In the genomic region with DNA sequence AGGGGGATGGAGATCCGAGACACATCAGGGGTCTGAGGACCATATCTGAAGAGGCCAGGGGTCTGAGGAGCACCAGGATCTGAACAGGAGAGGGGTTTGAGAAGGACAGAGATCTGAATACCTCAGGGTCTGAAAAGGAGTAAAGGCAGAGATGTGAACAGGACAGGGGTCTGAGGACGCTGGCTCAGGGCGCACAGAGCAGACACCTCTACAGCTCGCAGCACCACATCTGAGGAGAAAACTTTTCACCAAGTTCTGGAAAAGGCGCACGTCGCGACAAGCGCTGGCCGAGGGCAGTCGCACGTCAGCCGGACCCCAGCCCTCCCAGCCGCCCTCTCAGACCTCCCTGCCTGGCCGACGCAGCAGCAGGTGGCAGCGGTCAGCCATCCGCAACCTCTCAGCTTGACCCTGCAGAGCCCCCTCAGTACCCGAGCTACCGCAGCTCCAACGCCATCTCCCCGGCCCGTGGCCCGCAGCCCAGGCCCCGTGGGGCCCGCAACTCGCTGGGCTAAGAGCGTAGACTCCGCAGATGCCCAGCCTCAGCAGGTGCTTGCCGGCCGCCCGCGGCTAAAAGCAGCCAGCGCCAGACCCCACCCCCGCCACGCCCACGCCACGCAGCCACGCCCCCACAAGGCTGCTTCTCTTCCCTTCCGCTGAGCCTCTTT, we compare ENCODE assay signal across 7 mouse cellular contexts. TPM values are rescaled to one million over a fixed set of nuclear protein-coding genes. Genes with fewer than 3 reads are reported as not detected.
DNase-seq lines count a peak whose midpoint lies in the region; ATAC-seq and TF ChIP-seq lines count a peak whose summit lies in the region.

No protein-coding gene starts in this region.

- peak overlapping the region; percentile 71 for H3K4me3 ChIP-seq in lung, postnatal 0 days (ENCODE audit: low read depth, low read length)
- H3K4me3 ChIP-seq in forebrain, embryonic 11.5 days (ENCODE audit: low read depth, low read length) = peak overlapping the region; percentile 64
- peak overlapping the region; percentile 69 for H3K4me3 ChIP-seq in limb, embryonic 12.5 days (replicated peaks)
- peak overlapping the region; percentile 65 for H3K4me3 ChIP-seq in stomach, embryonic 14.5 days (ENCODE audit: low read depth, low read length)

- H3K4me1 ChIP-seq in lung, postnatal 0 days (ENCODE audit: insufficient read depth, low read depth, low read length) = peaks cover 7% of the 10 kb centered on the region; the same call in 1 of the 2 replicates
- H3K4me1 ChIP-seq in forebrain, embryonic 11.5 days (replicated peaks; ENCODE audit: control insufficient read depth, insufficient read depth, low read length) = peaks cover 5% of the 10 kb centered on the region; the same call in 1 of the 2 replicates
- peaks cover 19% of the 10 kb centered on the region for H3K4me1 ChIP-seq in limb, embryonic 12.5 days (replicated peaks)
- peaks cover 9% of the 10 kb centered on the region; the same call in 1 of the 2 replicates for H3K4me1 ChIP-seq in stomach, embryonic 14.5 days (ENCODE audit: control insufficient read depth, insufficient read depth, low read length)

- no peak for DNase-seq in lung, postnatal 0 days (ENCODE audit: low spot score)
- DNase-seq in lung, postnatal 10 days = no peak
- no peak for DNase-seq in forebrain, embryonic 11.5 days (ENCODE audit: low spot score)
- DNase-seq in left cerebral cortex, postnatal 36 days (ENCODE audit: low spot score in 2 of 2) = no peak
- DNase-seq in spleen, postnatal 36 days (ENCODE audit: low spot score in 2 of 2) = no peak

- no peaks in the 10 kb centered on the region for H3K27me3 ChIP-seq in lung, postnatal 0 days (replicated peaks; ENCODE audit: insufficient read depth, low read length)
- H3K27me3 ChIP-seq in forebrain, embryonic 11.5 days (ENCODE audit: control insufficient read depth, insufficient read depth, low read length) = no peaks in the 10 kb centered on the region
- H3K27me3 ChIP-seq in limb, embryonic 12.5 days = peaks cover 3% of the 10 kb centered on the region
- H3K27me3 ChIP-seq in stomach, embryonic 14.5 days (ENCODE audit: control insufficient read depth, insufficient read depth, low read length) = no peaks in the 10 kb centered on the region

- TF ChIP-seq EP300 in lung, postnatal 0 days (IDR thresholded peaks at IDR 0.05) = 0 out of 2 replicates have a peak, but pooled peaks have one; percentile 21

- intact Hi-C loops in left cerebral cortex, postnatal 36 days (cut with DNase I) = loop anchor here (5.0 to 10.0 kb wide), 3 partner anchors 99 to 163 kb away; partner anchors contain the start of genes Bloc1s4, Ccdc96, Grpel1 and Tada2b

- 1% methylated on average over 30 of the region's 40 CpGs for WGBS in lung, postnatal 0 days
- under 1% methylated on average over 39 of the region's 40 CpGs for WGBS in forebrain, embryonic 11.5 days
- 2% methylated on average over 40 of the region's 40 CpGs for WGBS in limb, embryonic 12.5 days
- 2% methylated on average over 40 of the region's 40 CpGs for WGBS in stomach, embryonic 14.5 days

- 0 out of 2 replicates have a peak overlapping the region, but pooled peaks have one; percentile 32 for H3K27ac ChIP-seq in lung, postnatal 0 days (ENCODE audit: low read length)
- no peak overlapping the region for H3K27ac ChIP-seq in forebrain, embryonic 11.5 days (ENCODE audit: low read depth, low read length)
- H3K27ac ChIP-seq in limb, embryonic 12.5 days = no peak overlapping the region
- H3K27ac ChIP-seq in stomach, embryonic 14.5 days (ENCODE audit: low read length) = no peak overlapping the region

- no peaks in the 10 kb centered on the region for H3K9me3 ChIP-seq in lung, postnatal 0 days (ENCODE audit: low read length)
- no peaks in the 10 kb centered on the region for H3K9me3 ChIP-seq in forebrain, embryonic 11.5 days (ENCODE audit: control insufficient read depth, low read length)
- H3K9me3 ChIP-seq in limb, embryonic 12.5 days = no peaks in the 10 kb centered on the region
- no peaks in the 10 kb centered on the region for H3K9me3 ChIP-seq in stomach, embryonic 14.5 days (ENCODE audit: control insufficient read depth, low read depth, low read length)

- no peak; the same call in 1 of the 2 replicates for ATAC-seq in lung, postnatal 0 days
- no peak; the same call in 1 of the 2 replicates for ATAC-seq in forebrain, embryonic 11.5 days (replicated peaks; ENCODE audit: low FRiP score)
- ATAC-seq in limb, embryonic 12.5 days (ENCODE audit: insufficient number of reproducible peaks, insufficient read depth, low FRiP score, low TSS enrichment, low read depth) = peak; percentile 85
- ATAC-seq in stomach, embryonic 14.5 days (ENCODE audit: insufficient number of reproducible peaks, insufficient read depth, low FRiP score, low read depth) = no peak

- peak overlapping the region; percentile 50 for H3K9ac ChIP-seq in lung, postnatal 0 days (replicated peaks; ENCODE audit: low read depth)
- peak overlapping the region; percentile 67 for H3K9ac ChIP-seq in forebrain, embryonic 11.5 days (ENCODE audit: low read length)
- H3K9ac ChIP-seq in limb, embryonic 12.5 days (replicated peaks) = peak overlapping the region; percentile 71
- H3K9ac ChIP-seq in stomach, embryonic 14.5 days (replicated peaks; ENCODE audit: low read depth, low read length) = 0 out of 2 replicates have a peak overlapping the region, but pooled peaks have one; percentile 14

- H3K36me3 ChIP-seq in lung, postnatal 0 days (ENCODE audit: insufficient read depth, low read length) = no peaks in the 10 kb centered on the region
- no peaks in the 10 kb centered on the region for H3K36me3 ChIP-seq in forebrain, embryonic 11.5 days (ENCODE audit: control insufficient read depth, insufficient read depth, low read length)
- H3K36me3 ChIP-seq in limb, embryonic 12.5 days = no peaks in the 10 kb centered on the region
- no peaks in the 10 kb centered on the region for H3K36me3 ChIP-seq in stomach, embryonic 14.5 days (ENCODE audit: control insufficient read depth, insufficient read depth, low read length)

- TF ChIP-seq CTCF in lung, postnatal 0 days (IDR thresholded peaks at IDR 0.05) = no peak

- H3K4me2 ChIP-seq in lung, postnatal 0 days (replicated peaks; ENCODE audit: low read depth, low read length) = peak overlapping the region; percentile 96
- H3K4me2 ChIP-seq in forebrain, embryonic 11.5 days (ENCODE audit: low read depth, low read length, severe bottlenecking) = peak overlapping the region; percentile 95
- H3K4me2 ChIP-seq in limb, embryonic 12.5 days = peak overlapping the region; percentile 97
- H3K4me2 ChIP-seq in stomach, embryonic 14.5 days (replicated peaks; ENCODE audit: low read depth, low read length) = peak overlapping the region; percentile 96

RNA-seq across cellular contexts. Expression of gene Tbc1d14, which starts 11.7 kb away (rescaled TPM):
- 13.8 and 15.0 TPM in 2 replicates for polyA plus RNA-seq in lung, postnatal 0 days (2015; fragmentation: Nextera tagmentation; extraction: Ambion mirVana)
- polyA plus RNA-seq in forebrain, embryonic 11.5 days (2014; fragmentation: Nextera tagmentation; extraction: Ambion mirVana) = 48.3 and 50.8 TPM in 2 replicates
- 40.1 and 42.3 TPM in 2 replicates for polyA plus RNA-seq in limb, embryonic 12.5 days (2016; fragmentation: Nextera tagmentation; extraction: Ambion mirVana)
- 41.8 and 42.0 TPM in 2 replicates for polyA plus RNA-seq in stomach, embryonic 14.5 days (2014; fragmentation: Nextera tagmentation; extraction: Ambion mirVana)
- 10 to 100 TPM; 73.1 to 79.2 TPM for total RNA-seq in left cerebral cortex, postnatal 36 days (2021)

Comparison
In these comparisons a context has a peak if more than half of its experiments do, and no peak if none do; other contexts are left out.
1. H3K9ac ChIP-seq: peak in every context shown above with its lines; median percentile 71 in limb, embryonic 12.5 days; 67 in forebrain, embryonic 11.5 days; 50 in lung, postnatal 0 days; 14 in stomach, embryonic 14.5 days.